Mouse (Mus musculus) MEL (cell line): ENCODE measurements around the gene Dkc1. TPM values are rescaled to one million over a fixed set of nuclear protein-coding genes. Genes with fewer than 3 reads are reported as not detected.
A peak's percentile ranks its signal among the peaks of the same experiment; 100 is the strongest.

Experiments
- DNase-seq: peaks from one replicate; pipeline ENCODE4 v3.0.0; 2011; ENCODE audit warnings: low read depth, low spot score
- H3K27ac ChIP-seq: 2 replicates; pipeline ENCODE4 v1.5.1; 2012; ENCODE audit warnings: low read depth, mild to moderate bottlenecking, control low read depth, low read length, moderate library complexity; ENCODE audit not compliant: control insufficient read depth
- H3K27me3 ChIP-seq, 2 experiments: fragments of 150-350 bp in 1 of 2; sonication (generic) in 1 of 2; 2 replicates each; pipeline ENCODE4 v1.6.1; 2012; ENCODE audit warnings: low read length in 2 of 2, mild to moderate bottlenecking in 2 of 2, improper control_type of control experiment in 1 of 2, moderate library complexity in 1 of 2; ENCODE audit not compliant: insufficient read depth in 2 of 2, control insufficient read depth in 1 of 2
- H3K36me3 ChIP-seq, 2 experiments: 2 replicates each; pipeline ENCODE4 v1.6.1; 2012 to 2014; ENCODE audit warnings: low read length in 2 of 2, improper control_type of control experiment in 1 of 2, inconsistent platforms in 1 of 2, mild to moderate bottlenecking in 1 of 2; ENCODE audit not compliant: insufficient read depth in 2 of 2, control insufficient read depth in 1 of 2
- H3K4me1 ChIP-seq, 2 experiments: fragments of 150-350 bp in 1 of 2; sonication (generic) in 1 of 2; 2 replicates each; pipeline ENCODE4 v1.6.1; 2012; ENCODE audit warnings: low read length in 2 of 2, improper control_type of control experiment in 1 of 2, mild to moderate bottlenecking in 1 of 2; ENCODE audit not compliant: insufficient read depth in 2 of 2, control insufficient read depth in 1 of 2
- H3K4me3 ChIP-seq, 2 experiments: fragments of 150-350 bp in 1 of 2; sonication (generic) in 1 of 2; 2 replicates each; pipeline ENCODE4 v1.5.1; 2012; ENCODE audit warnings: low read depth in 2 of 2, low read length in 2 of 2, mild to moderate bottlenecking in 2 of 2, moderate library complexity in 2 of 2, control low read depth in 1 of 2, improper control_type of control experiment in 1 of 2; ENCODE audit not compliant: control insufficient read depth in 1 of 2, insufficient read depth in 1 of 2
- H3K79me2 ChIP-seq: 2 replicates; pipeline ENCODE4 v1.6.1; 2012; ENCODE audit warnings: mild to moderate bottlenecking, low read length, moderate library complexity; ENCODE audit not compliant: control insufficient read depth, poor library complexity, insufficient read depth
- H3K9ac ChIP-seq: 2 replicates; pipeline ENCODE4 v1.6.1; 2012; ENCODE audit warnings: low read depth, mild to moderate bottlenecking, control low read depth, low read length, moderate library complexity; ENCODE audit not compliant: control insufficient read depth, poor library complexity, severe bottlenecking
- H3K9me3 ChIP-seq: fragments of 150-350 bp; sonication (generic); replicated peaks from 2 replicates; pipeline ENCODE4 v1.6.1; 2012; ENCODE audit warnings: mild to moderate bottlenecking, low read length, improper control_type of control experiment, moderate library complexity; ENCODE audit not compliant: insufficient read depth
- CHD1 ChIP-seq: IDR thresholded peaks from 2 replicates; pipeline ENCODE4 v1.6.1; 2012; ENCODE audit warnings: low read depth, mild to moderate bottlenecking, inconsistent platforms, low read length, improper control_type of control experiment
- GABPA ChIP-seq: IDR thresholded peaks from 2 replicates; pipeline ENCODE4 v1.6.1; 2012; ENCODE audit warnings: low read depth, mild to moderate bottlenecking, inconsistent platforms, low read length, improper control_type of control experiment, moderate library complexity
- GATA1 ChIP-seq: IDR thresholded peaks from 2 replicates; pipeline ENCODE4 v1.6.1; 2011; ENCODE audit warnings: low read depth, low read length, improper control_type of control experiment
- JUND ChIP-seq: IDR thresholded peaks from 2 replicates; pipeline ENCODE4 v1.6.1; 2011; ENCODE audit warnings: low read depth, mild to moderate bottlenecking, improper control_type of control experiment, low read length
- KAT2A ChIP-seq: conservative IDR thresholded peaks from 2 replicates; pipeline ENCODE4 v1.6.1; 2012; ENCODE audit warnings: low read depth, low read length, improper control_type of control experiment, inconsistent platforms
- MEF2A ChIP-seq: IDR thresholded peaks from 2 replicates; pipeline ENCODE4 v1.6.1; 2014; ENCODE audit warnings: low read depth, mild to moderate bottlenecking, inconsistent platforms, low read length, improper control_type of control experiment; ENCODE audit not compliant: poor library complexity, insufficient replicate concordance, severe bottlenecking; ENCODE audit errors: extremely low read depth
- MYB ChIP-seq: IDR thresholded peaks from 2 replicates; pipeline ENCODE4 v1.6.1; 2011; ENCODE audit warnings: mild to moderate bottlenecking, low read depth, low read length, improper control_type of control experiment
- POLR2A ChIP-seq, 2 experiments: IDR thresholded peaks; 2 replicates each; pipeline ENCODE4 v1.6.1; 2011 to 2012; ENCODE audit warnings: low read length in 2 of 2, mild to moderate bottlenecking in 2 of 2, control low read depth in 1 of 2, improper control_type of control experiment in 1 of 2, low read depth in 1 of 2, moderate library complexity in 1 of 2; ENCODE audit not compliant: control insufficient read depth in 1 of 2, insufficient read depth in 1 of 2, poor library complexity in 1 of 2
- RAD21 ChIP-seq: IDR thresholded peaks from 2 replicates; pipeline ENCODE4 v1.6.1; 2011; ENCODE audit warnings: mild to moderate bottlenecking, low read depth, low read length, improper control_type of control experiment
- RCOR1 ChIP-seq: IDR thresholded peaks from 2 replicates; pipeline ENCODE4 v1.6.1; 2012; ENCODE audit warnings: low read depth, mild to moderate bottlenecking, inconsistent platforms, low read length, improper control_type of control experiment
- USF1 ChIP-seq: IDR thresholded peaks from 2 replicates; pipeline ENCODE4 v1.6.1; 2014; ENCODE audit warnings: low read depth, mild to moderate bottlenecking, inconsistent platforms, low read length, improper control_type of control experiment, moderate library complexity
- ZMIZ1 ChIP-seq: IDR thresholded peaks from 2 replicates; pipeline ENCODE4 v1.6.1; 2012; ENCODE audit warnings: low read depth, mild to moderate bottlenecking, inconsistent platforms, low read length, improper control_type of control experiment, moderate library complexity
- polyA plus RNA-seq, 2 experiments: library from polyadenylated mRNA; stranded (reverse) in 1 of 2; unstranded in 1 of 2; fragments of >175 nt in 1 of 2; fragments of >200 nt in 1 of 2; gene quantifications; 2 replicates each; pipeline versions ENCODE4 v1.2.1 to v1.2.4; 2012; ENCODE audit warnings: low replicate concordance in 2 of 2, low read depth in 1 of 2; ENCODE audit not compliant: insufficient read length in 2 of 2, insufficient read depth in 1 of 2, missing spikeins in 1 of 2
- total RNA-seq: library from RNA; depleted of rRNA; stranded (reverse); fragments of 300-350 nt; gene quantifications from 2 replicates; pipeline ENCODE4 v1.2.3, GENCODE M21; 2012; rRNA removed

The Dkc1 gene
- total and polyA plus RNA-seq, 3 experiments, result 223 to 394 (median 252) TPM

DNA sequence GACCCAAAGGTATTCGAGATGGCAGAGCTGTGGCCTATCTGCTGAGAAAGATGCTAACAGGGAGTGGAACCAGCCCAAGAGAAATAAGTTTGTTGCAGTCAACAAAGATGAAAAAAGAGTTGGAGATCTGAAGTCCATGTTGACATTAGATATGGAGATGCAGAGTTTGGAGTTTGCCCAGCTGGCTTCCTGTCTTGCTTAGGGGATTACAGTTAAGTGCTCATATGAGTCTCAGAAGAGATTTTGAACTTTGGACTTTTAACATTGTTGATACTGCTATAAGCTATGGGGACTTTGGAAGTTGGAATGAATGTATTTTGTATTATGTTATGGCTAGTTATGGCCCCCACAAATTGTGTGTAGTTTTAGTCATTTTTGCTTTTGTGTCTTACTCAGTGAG is 56.6 kb downstream of the Dkc1 start:
- TF ChIP-seq CHD1, result no peak
- no peak for TF ChIP-seq GATA1
- no peak for TF ChIP-seq KAT2A
- TF ChIP-seq RCOR1, result no peak
- no peak for TF ChIP-seq MYB
- TF ChIP-seq GABPA, result no peak
- TF ChIP-seq POLR2A (IDR thresholded peaks at IDR 0.05; ENCODE audit: control insufficient read depth in 1 of 2, insufficient read depth in 1 of 2, low read depth in 1 of 2, low read length in 2 of 2, poor library complexity in 1 of 2), result no peak
- TF ChIP-seq RAD21, result no peak
- no peak for TF ChIP-seq JUND
- TF ChIP-seq ZMIZ1, result no peak
- no peak for TF ChIP-seq MEF2A
- H3K9ac ChIP-seq, result no peak overlapping the region
- H3K36me3 ChIP-seq, result no peaks in the 10 kb centered on the region
- H3K4me3 ChIP-seq, result no peak overlapping the region
- no peak overlapping the region for H3K27ac ChIP-seq
- H3K4me1 ChIP-seq, result no peaks in the 10 kb centered on the region
- no peaks in the 10 kb centered on the region for H3K9me3 ChIP-seq
- no peaks in the 10 kb centered on the region for H3K27me3 ChIP-seq
- H3K79me2 ChIP-seq, result no peaks in the 10 kb centered on the region
- no peak for DNase-seq

DNA sequence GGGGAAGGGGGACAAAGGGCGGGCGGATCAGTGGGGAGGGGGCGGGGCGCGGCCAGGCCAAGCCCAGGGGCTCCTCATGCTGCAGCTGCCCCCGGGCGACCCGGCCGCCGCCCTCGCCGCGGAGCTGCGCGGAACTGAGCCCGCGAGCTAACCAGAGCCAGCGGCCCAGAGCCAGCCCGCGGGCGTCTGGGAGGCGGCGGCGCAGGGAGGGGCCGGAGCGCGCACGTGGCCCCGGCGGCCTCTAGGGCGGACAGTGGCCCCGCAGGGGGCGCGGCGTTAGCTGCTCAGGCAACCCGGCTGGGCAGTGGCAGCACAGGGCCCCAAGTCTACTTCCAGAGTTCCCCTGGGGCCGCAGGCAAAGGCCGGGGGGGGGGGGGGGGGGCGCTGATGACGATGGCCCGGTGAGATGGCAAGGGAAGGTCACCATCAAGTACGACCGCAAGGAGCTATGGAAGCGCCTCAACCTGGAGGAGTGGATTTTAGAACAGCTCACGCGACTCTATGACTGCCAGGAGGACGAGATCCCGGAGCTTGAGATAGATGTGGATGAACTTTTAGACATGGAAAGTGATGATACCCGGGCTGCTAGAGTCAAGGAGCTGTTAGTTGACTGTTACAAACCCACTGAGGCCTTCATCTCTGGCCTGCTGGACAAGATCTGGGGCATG is 60.1 kb downstream of the Dkc1 start:
- H3K27me3 ChIP-seq, result no peaks in the 10 kb centered on the region
- H3K79me2 ChIP-seq, result no peaks in the 10 kb centered on the region
- no peaks in the 10 kb centered on the region for H3K36me3 ChIP-seq
- no peaks in the 10 kb centered on the region for H3K4me1 ChIP-seq
- H3K4me3 ChIP-seq, result peak overlapping the region in 1 of 2 experiments; percentile 33; a peak in 3 of 4 replicates
- H3K9me3 ChIP-seq, result no peaks in the 10 kb centered on the region
- DNase-seq, result peak; percentile 29
- H3K27ac ChIP-seq, result no peak overlapping the region
- no peak for TF ChIP-seq ZMIZ1
- TF ChIP-seq USF1, result 0 out of 2 replicates have a peak, but pooled peaks have one; percentile 34
- peak overlapping the region; percentile 56 for H3K9ac ChIP-seq

Other genes with a start within 250 kb of the Dkc1 start
- 0.23 and 0.36 TPM in 2 replicates for gene Gab3, start 10.4 kb upstream of the Dkc1 start, total RNA-seq
- gene Gab3, start 10.4 kb upstream of the Dkc1 start, polyA plus RNA-seq, result under 1 TPM in 1 of 2 experiments, not detected in 1; 0.70 TPM
- gene Mpp1, start 35.2 kb downstream of the Dkc1 start, total RNA-seq, result 14.3 and 14.7 TPM in 2 replicates
- 100 to 1,000 TPM in 1 of 2 experiments, 10 to 100 TPM in 1; 54.1 to 263 TPM for gene Mpp1, start 35.2 kb downstream of the Dkc1 start, polyA plus RNA-seq
- gene Smim9, start 67.9 kb downstream of the Dkc1 start, total RNA-seq, result not detected in 2 replicates
- gene Smim9, start 67.9 kb downstream of the Dkc1 start, polyA plus RNA-seq, result not detected